Mouse (Mus musculus): Measurements from ENCODE around the gene Gatad2b. TPM values are rescaled to one million over a fixed set of nuclear protein-coding genes. Genes with fewer than 3 reads are reported as not detected.

The Gatad2b gene
- polyA plus RNA-seq, 2 experiments, result 16.8 to 39.9 TPM

- Histone ChIP-seq H3K27me3 (ENCODE audit: control insufficient read depth, insufficient read depth, low read length) (no peaks in the 10 kb centered on the region), H3K9me3 (ENCODE audit: control insufficient read depth, low read length) (no peaks in the 10 kb centered on the region), H3K9ac (ENCODE audit: low read depth, low read length, severe bottlenecking) (peak overlapping the region; percentile 83), H3K4me2 (replicated peaks; ENCODE audit: low read depth, low read length, severe bottlenecking) (peak overlapping the region; percentile 76), H3K27ac (replicated peaks; ENCODE audit: low read depth, low read length) (peak overlapping the region; percentile 79), H3K4me3 (replicated peaks; ENCODE audit: low read length) (peak overlapping the region; percentile 65), H3K4me1 (ENCODE audit: control insufficient read depth, insufficient read depth, low read length) (peaks cover 7% of the 10 kb centered on the region), H3K36me3 (ENCODE audit: control insufficient read depth, insufficient read depth, low read length) (peaks cover 47% of the 10 kb centered on the region)
- DNase-seq (ENCODE audit: low spot score) (no peak), ATAC-seq (ENCODE audit: low FRiP score, low read depth) (peak; percentile 53)
- no peak for TF ChIP-seq POLR2A (IDR thresholded peaks at IDR 0.05; ENCODE audit: borderline replicate concordance, extremely low read depth, insufficient read depth, insufficient read length)
- 1% methylated on average over 40 of the region's 41 CpGs for WGBS
Observed at GRCm38 (mm10) chr3:90254419-90255193, 38.4 kb upstream of the Gatad2b start.

DNA sequence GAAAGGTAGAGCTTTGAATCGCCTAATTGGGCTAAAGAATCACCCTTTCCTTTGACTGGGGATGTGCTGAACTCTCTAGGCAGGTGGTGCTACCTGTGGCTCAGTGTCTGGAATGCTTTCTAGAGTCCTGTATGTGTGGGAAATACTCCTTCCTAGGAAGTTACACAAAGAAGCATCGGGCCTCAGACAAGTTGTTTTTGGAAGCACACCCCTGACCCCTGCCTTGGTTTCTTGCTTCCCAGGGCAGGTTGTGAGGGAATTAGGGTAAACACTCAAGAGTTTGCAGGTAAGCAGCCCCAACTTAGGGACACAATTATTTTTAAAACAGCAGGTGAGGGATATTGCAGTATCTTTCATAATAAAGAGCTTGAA, 37.8 kb upstream of the Gatad2b start:
- Histone ChIP-seq H3K4me1 (ENCODE audit: control insufficient read depth, insufficient read depth, low read length) (peaks cover 7% of the 10 kb centered on the region), H3K9me3 (ENCODE audit: control insufficient read depth, low read length) (no peaks in the 10 kb centered on the region), H3K27ac (replicated peaks; ENCODE audit: low read depth, low read length) (no peak overlapping the region), H3K27me3 (ENCODE audit: control insufficient read depth, insufficient read depth, low read length) (no peaks in the 10 kb centered on the region), H3K9ac (ENCODE audit: low read depth, low read length, severe bottlenecking) (peak overlapping the region; percentile 83), H3K36me3 (ENCODE audit: control insufficient read depth, insufficient read depth, low read length) (peaks cover 50% of the 10 kb centered on the region), H3K4me2 (replicated peaks; ENCODE audit: low read depth, low read length, severe bottlenecking) (peak overlapping the region; percentile 76), H3K4me3 (replicated peaks; ENCODE audit: low read length) (peak overlapping the region; percentile 65)
- 27% methylated on average over 2 of the region's 2 CpGs for WGBS
- DNase-seq (ENCODE audit: low spot score) (no peak), ATAC-seq (ENCODE audit: low FRiP score, low read depth) (no peak)
- TF ChIP-seq POLR2A (IDR thresholded peaks at IDR 0.05; ENCODE audit: borderline replicate concordance, extremely low read depth, insufficient read depth, insufficient read length), result no peak

DNA sequence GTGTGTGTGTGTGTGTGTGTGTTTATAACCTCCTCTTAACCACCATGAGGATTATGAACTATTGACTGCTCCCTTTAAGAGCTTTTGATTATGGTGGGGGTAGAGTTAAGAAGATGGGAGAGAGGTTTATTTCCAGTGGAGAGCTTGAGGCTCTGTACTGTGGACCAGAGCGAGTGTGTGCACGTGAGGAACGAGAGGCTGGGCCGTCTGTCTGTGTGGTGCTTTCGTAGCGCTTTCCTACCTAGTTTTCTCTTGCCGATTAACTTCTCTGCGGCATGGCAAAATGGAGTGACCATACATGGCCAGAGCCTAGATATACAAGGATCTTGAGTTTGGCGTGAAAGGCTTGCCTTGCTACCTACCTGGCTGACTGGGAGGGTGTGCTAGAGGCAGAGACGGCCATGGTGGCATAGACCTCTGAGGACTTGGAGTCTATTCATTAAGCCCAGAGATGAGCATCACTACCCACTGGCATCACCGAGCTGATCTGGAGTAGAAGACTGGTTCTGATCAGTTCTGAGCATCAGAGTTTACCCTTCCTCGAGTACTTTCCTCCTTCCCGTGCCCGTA, 37.1 kb upstream of the Gatad2b start:
- no peak for ATAC-seq (ENCODE audit: low FRiP score, low read depth)
- TF ChIP-seq POLR2A (IDR thresholded peaks at IDR 0.05; ENCODE audit: borderline replicate concordance, extremely low read depth, insufficient read depth, insufficient read length), result no peak
- Histone ChIP-seq H3K4me3 (replicated peaks; ENCODE audit: low read length) (no peak overlapping the region), H3K4me1 (ENCODE audit: control insufficient read depth, insufficient read depth, low read length) (peaks cover 7% of the 10 kb centered on the region), H3K36me3 (ENCODE audit: control insufficient read depth, insufficient read depth, low read length) (peaks cover 50% of the 10 kb centered on the region), H3K9me3 (ENCODE audit: control insufficient read depth, low read length) (no peaks in the 10 kb centered on the region), H3K4me2 (replicated peaks; ENCODE audit: low read depth, low read length, severe bottlenecking) (peak overlapping the region; percentile 76; the same call in 1 of the 2 replicates), H3K9ac (ENCODE audit: low read depth, low read length, severe bottlenecking) (no peak overlapping the region), H3K27me3 (ENCODE audit: control insufficient read depth, insufficient read depth, low read length) (no peaks in the 10 kb centered on the region), H3K27ac (replicated peaks; ENCODE audit: low read depth, low read length) (no peak overlapping the region)
- DNase-seq (ENCODE audit: low spot score), result no peak
- WGBS, result 88% methylated on average over 14 of the region's 14 CpGs

DNA sequence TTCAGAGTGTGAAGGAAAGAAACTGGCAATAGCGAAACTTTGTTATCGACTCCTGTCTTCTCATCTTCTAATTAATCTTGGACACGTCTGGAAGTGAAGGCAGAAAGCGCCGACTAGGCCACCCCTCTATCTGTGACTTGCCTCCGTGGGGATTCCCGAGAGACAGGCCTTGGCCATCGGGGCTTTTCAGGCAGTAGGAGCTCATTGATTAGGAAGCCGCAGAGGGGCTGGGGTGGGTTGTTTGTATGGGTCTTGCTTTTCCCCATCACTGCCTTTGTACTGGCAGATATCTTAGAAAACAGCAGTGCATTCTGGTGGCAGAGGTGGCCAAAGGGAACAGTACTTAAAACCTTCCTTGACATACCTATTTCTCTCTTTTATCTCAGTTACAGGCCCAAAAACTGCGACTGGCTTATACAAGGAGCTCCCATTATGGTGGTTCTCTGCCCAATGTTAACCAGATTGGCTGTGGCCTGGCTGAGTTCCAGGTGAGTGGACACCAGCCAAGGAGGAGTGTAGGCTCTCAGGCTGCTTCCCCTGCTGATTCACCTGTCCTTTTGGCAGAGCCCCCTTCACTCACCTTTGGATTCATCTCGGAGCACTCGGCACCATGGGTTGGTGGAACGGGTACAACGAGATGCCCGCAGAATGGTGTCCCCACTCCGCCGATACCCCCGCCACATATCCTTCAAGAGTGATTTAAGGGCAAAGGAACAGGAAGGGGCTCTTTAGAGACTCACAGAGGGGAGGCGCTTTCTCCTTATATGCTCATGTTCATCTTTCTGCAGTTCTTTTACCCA, 36.0 kb upstream of the Gatad2b start:
- ATAC-seq (ENCODE audit: low FRiP score, low read depth), result no peak
- H3K27me3 ChIP-seq (ENCODE audit: control insufficient read depth, insufficient read depth, low read length), result no peaks in the 10 kb centered on the region
- WGBS, result 90% methylated on average over 19 of the region's 19 CpGs
- no peak overlapping the region for H3K27ac ChIP-seq (replicated peaks; ENCODE audit: low read depth, low read length)
- no peak overlapping the region for H3K4me2 ChIP-seq (replicated peaks; ENCODE audit: low read depth, low read length, severe bottlenecking)
- no peaks in the 10 kb centered on the region for H3K9me3 ChIP-seq (ENCODE audit: control insufficient read depth, low read length)
- no peak for DNase-seq (ENCODE audit: low spot score)
- peaks cover 51% of the 10 kb centered on the region for H3K36me3 ChIP-seq (ENCODE audit: control insufficient read depth, insufficient read depth, low read length)
- TF ChIP-seq POLR2A (IDR thresholded peaks at IDR 0.05; ENCODE audit: borderline replicate concordance, extremely low read depth, insufficient read depth, insufficient read length), result no peak
- peaks cover 7% of the 10 kb centered on the region for H3K4me1 ChIP-seq (ENCODE audit: control insufficient read depth, insufficient read depth, low read length)
- H3K4me3 ChIP-seq (replicated peaks; ENCODE audit: low read length), result no peak overlapping the region
- H3K9ac ChIP-seq (ENCODE audit: low read depth, low read length, severe bottlenecking), result no peak overlapping the region

GRCm38 (mm10) chr3:90258521-90258920, 34.5 kb upstream of the Gatad2b start:
- no peak overlapping the region for H3K9ac ChIP-seq (ENCODE audit: low read depth, low read length, severe bottlenecking)
- no peak for TF ChIP-seq POLR2A (IDR thresholded peaks at IDR 0.05; ENCODE audit: borderline replicate concordance, extremely low read depth, insufficient read depth, insufficient read length)
- no peaks in the 10 kb centered on the region for H3K27me3 ChIP-seq (ENCODE audit: control insufficient read depth, insufficient read depth, low read length)
- no peaks in the 10 kb centered on the region for H3K9me3 ChIP-seq (ENCODE audit: control insufficient read depth, low read length)
- H3K27ac ChIP-seq (replicated peaks; ENCODE audit: low read depth, low read length), result no peak overlapping the region
- H3K36me3 ChIP-seq (ENCODE audit: control insufficient read depth, insufficient read depth, low read length), result peaks cover 67% of the 10 kb centered on the region
- ATAC-seq (ENCODE audit: low FRiP score, low read depth), result no peak
- no peak overlapping the region for H3K4me2 ChIP-seq (replicated peaks; ENCODE audit: low read depth, low read length, severe bottlenecking)
- H3K4me1 ChIP-seq (ENCODE audit: control insufficient read depth, insufficient read depth, low read length), result peaks cover 7% of the 10 kb centered on the region
- WGBS, result 83% methylated on average over 4 of the region's 4 CpGs
- no peak overlapping the region for H3K4me3 ChIP-seq (replicated peaks; ENCODE audit: low read length)
- no peak for DNase-seq (ENCODE audit: low spot score)
